Mouse (Mus musculus) lung, postnatal 14 days (tissue): ENCODE measurements around the gene Ssu2.

ENCODE experiments used
- DNase-seq: peaks from one replicate; pipeline ENCODE4 v3.0.0; 2021

Gene Ssu2

GRCm38 (mm10) chr6:112387947-112388346, at the start of gene Ssu2:
Ssu2 (minus strand) TSS chr6:112388023.
- no peak for DNase-seq

DNA sequence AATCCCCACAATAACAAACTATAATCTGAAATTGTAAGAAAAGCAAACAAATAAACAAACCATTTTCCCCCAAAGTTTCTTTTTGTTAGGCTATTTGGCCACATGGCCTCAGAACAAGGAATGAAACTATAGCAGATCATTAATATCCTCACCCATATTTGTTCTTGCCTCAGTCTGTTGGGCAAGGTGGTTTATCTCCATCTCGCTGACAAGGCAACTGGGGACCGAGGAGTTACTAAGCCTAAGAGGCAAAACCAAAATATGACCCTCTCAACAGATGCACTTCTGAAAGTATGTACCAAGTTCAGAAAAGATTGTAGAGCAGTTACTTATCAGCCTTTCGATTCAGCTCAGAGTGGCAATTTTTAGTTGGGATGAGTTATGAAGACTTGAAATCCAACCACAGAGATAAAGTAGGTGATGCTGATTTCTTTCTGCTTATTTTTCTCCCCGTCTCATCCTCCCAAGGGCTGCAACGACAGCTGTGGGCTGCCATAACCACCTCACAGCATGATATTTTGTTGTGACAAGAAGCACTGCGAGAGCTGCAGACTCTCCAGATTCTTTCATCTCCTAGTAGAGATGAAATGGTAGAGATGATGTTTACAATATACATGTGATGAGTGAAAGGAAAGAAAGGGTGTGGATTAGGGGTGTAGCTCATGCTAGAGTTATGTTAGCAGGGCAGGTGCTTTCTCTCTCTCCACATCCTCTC, 38.4 kb upstream of the Ssu2 start:
- DNase-seq, result no peak

GRCm38 (mm10) chr6:112423746-112424501, 36.1 kb upstream of the Ssu2 start:
- DNase-seq, result peak; percentile 44

- no peak for DNase-seq
Measured at GRCm38 (mm10) chr6:112420883-112421282, 33.1 kb upstream of the Ssu2 start.

- no peak for DNase-seq
Measured at GRCm38 (mm10) chr6:112419333-112419732, 31.5 kb upstream of the Ssu2 start.

DNA sequence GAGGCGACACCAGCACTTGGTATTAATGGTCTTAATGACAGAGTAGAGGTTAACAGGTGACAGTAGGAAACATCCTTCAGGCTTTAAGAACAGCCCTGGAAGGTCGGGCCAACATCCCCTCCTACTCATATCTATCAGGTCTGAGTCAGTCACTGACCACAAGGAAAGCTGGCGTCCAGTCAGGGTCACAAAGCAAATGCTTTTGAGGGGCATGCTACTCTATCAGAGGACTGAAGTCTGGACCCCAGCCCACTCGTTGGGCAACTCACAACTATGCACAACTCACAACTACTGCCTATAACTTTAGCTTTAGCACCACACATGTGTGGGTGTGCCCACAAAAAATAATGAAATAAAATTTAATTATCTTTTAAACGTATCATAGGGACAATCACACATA, 16.3 kb upstream of the Ssu2 start:
- DNase-seq, result no peak

GRCm38 (mm10) chr6:112401953-112402683, 14.3 kb upstream of the Ssu2 start:
- DNase-seq, result peak; percentile 86

GRCm38 (mm10) chr6:112397351-112397750, 9.5 kb upstream of the Ssu2 start:
- no peak for DNase-seq

GRCm38 (mm10) chr6:112396352-112396751, 8.5 kb upstream of the Ssu2 start:
- no peak for DNase-seq

DNA sequence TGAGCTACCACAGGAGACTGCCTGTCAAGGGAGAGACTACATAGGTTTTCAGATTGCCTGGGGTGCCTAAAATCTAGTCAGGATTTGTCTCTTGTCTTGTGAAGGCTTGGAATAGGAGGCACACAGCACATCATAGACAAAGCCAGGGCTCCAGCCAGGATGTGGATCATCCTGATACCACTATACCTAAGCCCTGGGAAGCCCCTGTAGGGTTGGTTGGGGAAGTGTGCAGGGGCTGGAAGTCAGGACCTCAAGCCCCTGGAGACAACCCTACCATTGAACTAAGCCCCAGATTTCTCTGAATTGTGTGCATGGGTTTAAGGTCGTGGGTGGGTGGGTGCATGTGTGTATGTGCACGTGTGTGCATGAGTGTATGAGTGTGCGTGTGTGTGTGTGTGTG, 562 bp upstream of the Ssu2 start:
- DNase-seq, result no peak

- DNase-seq, result no peak
Measured at GRCm38 (mm10) chr6:112386260-112386659, 1.6 kb downstream of the Ssu2 start.

DNA sequence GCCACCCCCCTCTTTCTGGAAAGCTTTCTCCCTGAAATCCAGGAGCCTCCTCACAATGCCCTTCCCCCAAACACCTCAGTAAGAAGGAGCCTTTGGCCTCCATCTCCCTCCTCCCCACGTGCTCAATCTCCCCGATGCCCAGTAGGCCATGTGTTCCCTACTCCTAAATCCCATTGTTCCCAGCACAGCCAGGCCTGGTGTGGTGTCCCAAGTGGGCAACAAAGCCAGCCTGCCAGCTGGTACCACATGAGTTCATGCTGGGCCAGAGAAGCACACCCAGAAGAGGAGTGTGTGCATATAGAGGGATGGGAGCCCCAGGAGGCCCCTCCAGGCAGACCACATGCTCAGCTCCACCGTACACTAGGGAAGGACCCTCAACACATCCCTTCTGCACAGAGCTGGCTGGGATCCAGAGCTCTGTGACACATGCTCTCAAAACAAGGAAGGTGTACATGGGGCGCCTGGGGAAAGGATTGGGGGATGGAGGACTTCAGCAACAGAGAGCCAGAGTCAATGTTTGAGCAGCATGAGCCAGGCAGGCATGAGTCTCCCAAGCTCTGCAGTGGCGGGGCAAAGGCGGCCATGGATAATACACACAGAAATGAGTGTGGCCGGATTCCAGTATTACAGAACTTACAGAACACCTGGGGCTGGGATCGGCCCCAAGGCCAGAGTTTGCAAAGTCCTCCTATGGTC, 4.7 kb downstream of the Ssu2 start:
- no peak for DNase-seq

DNA sequence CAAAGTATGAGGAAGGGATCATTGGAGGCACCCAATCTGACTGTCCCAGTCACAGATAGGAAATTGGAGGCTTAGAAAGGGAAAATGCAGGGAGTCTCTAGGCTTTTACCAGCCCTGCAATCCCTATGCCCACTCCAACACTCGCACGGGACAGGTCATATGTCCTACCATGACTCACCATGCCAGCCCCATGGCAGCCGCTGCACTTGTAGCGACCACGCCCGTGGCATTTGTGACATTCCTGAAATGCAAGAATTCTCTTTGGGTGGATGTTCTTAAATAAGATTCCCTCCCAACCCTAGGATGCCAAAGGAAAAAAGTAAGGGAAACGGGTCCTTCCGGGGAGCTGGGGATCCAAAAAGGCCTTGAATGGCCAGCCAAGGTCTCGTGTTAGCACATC, 8.8 kb downstream of the Ssu2 start:
- DNase-seq, result peak; percentile 13

GRCm38 (mm10) chr6:112375661-112376392, 12.0 kb downstream of the Ssu2 start:
- DNase-seq, result no peak

DNA sequence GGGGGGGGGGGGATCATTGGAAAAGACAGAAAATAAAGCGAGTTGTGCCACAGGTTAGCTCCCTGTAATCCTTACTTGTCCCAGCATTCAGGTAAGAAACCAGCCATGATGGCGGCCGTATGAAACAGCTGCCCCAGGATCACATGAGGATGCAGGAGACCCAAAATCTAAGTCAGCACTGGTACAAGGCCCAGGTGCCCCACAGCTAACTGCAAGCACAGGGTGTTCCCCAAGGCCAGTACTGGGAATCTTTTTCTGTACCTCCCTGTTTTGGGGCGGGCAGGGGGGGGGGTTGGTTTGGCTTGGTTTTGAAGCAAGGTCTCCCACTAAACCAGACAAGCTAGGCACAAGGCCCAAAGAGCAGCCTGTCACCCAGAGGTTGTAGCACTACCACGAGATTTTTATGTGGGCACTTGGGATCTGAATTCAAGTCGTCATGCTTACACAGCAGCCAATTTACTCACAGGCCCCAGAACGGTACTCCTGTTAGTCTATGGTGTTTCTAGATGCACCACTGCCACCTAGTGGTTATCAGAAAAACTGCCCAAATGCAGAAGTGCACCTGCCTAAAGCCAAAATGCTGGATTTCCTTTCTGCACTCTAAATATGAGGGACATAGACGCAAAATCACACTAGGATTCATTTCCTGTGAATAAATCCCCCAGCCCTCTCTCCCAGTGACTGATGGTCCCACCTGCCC, 13.8 kb downstream of the Ssu2 start:
- peak; percentile 41 for DNase-seq

DNA sequence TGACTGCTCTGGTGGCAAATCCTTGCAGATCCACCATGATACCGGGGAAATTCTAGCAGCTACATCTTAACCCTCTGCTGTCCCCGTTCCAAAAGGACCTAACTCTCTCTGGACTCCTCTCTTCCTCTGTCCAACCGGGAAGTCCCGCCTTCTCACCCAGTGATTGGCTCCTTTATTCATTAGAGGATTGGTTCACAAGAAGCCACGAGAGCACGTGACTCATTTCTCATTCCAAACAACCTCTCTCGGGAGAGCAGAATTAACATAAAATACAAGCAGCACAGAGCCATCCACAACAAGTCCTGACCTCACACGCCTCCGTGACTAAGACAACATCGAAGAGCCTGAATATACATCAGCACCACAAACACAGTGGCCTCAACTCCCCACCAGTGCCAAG, 22.5 kb downstream of the Ssu2 start:
- DNase-seq, result peak; percentile 9

DNA sequence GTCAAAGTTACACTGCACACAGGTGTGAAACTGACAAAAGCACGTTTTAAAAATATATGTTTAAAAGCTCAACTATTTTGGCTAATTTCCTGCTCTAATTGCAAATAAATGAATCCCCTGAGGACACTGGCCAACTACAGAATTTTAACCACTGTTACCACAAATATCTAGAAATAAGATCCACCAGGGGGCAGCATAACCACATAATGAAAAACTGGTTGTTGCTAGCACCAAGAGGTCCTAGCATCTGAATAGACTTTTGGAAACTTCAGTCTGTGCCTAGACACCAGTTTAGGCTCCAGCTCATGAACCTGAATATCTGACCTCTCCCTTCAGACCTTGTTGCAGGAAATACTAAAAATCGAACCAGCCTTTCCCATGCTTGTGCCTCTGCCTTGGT, 23.2 kb downstream of the Ssu2 start:
- DNase-seq, result peak; percentile 72

- DNase-seq, result peak; percentile 84
Measured at GRCm38 (mm10) chr6:112362349-112362958, 25.4 kb downstream of the Ssu2 start.

- no peak for DNase-seq
Measured at GRCm38 (mm10) chr6:112360676-112361075, 27.1 kb downstream of the Ssu2 start.

- no peak for DNase-seq
Measured at GRCm38 (mm10) chr6:112359341-112359740, 28.5 kb downstream of the Ssu2 start.

DNA sequence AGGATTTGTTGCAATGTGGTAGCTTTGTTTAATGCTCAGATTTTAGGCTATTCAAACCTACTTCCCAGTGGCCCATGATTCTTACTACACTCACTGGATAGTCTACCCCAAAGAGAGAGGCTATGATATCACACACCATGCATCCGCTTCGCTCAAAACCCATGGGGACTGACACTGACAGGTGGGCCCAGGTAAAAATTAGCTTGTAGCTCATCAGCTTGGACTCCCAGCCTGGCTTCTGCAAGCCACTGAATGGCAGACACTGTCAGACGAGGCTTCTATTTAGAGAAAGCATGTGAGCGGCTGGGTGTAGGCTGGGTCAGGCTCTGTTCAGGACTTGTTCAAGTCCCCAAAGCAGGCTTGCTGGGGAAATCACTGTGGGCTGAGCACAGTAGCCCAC, 37.4 kb downstream of the Ssu2 start:
- no peak for DNase-seq
